Mouse (Mus musculus): Measurements from ENCODE around the gene Pramel7. TPM values are rescaled to one million over a fixed set of nuclear protein-coding genes. Genes with fewer than 3 reads are reported as not detected.
"Not testable (repeated sequence)": the region's sequence is repeated elsewhere in the genome, so short reads cannot be mapped to it uniquely, and the experiment has no call there.

Gene Pramel7
- total RNA-seq (2021), result not detected
- long read RNA-seq, experiment 1, result 0 reads
- long read RNA-seq, experiment 2, result 0 reads

- not testable (repeated sequence) for DNase-seq (ENCODE audit: low spot score in 2 of 2)
Observed at GRCm38 (mm10) chr2:87496993-87497392, at the start of gene Pramel7. TSS of gene Pramel7 (minus strand) at chr2:87497093.

DNA sequence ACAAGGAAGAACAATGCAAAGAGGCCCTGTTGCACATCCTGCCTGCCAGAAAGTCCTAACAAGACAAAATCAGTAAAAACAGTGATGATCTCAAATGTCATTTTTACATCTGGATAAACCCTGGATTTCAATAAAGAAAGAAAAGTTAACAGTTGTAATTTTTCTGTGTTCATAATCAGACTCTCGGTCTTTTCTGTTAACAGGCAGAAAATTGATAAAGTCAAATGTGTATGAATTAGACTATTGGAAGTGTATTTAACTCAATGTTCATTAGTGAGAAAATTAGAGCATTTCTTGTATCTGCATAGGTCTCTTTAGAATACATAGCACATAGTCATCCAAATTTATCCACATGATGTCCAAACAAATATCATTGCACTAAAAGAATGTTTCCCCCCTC is 48.5 kb upstream of the Pramel7 start, which contains the start of gene Olfr1128:
TSS of gene Olfr1128 (minus strand) at position 101 of the 400 bp plus-strand sequence.
- no peak for DNase-seq (ENCODE audit: low spot score in 2 of 2)

- no peak for DNase-seq (ENCODE audit: low spot score in 2 of 2)
Observed at GRCm38 (mm10) chr2:87534826-87535225, 37.9 kb upstream of the Pramel7 start.

DNA sequence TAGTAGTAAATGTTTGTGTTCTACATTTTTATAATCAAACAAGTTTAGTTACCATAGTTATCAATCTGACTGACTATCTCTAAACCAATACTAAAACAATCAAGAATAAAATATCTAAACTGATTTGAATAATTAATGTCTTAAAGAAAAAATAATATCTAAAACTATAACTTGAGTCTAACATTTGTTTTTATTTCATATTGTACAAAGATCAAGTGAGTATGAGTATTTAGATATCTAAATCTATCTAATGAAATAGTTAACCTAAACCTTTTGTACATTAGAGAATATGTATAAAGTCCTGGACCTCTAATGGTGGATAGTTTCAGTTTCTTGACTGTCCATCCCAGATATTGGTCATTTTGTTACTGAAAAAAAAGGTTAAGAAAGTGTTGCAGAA is 34.6 kb upstream of the Pramel7 start, which contains the start of gene Olfr153:
TSS of gene Olfr153 (plus strand) at position 301 of the 400 bp plus-strand sequence.
- no peak for DNase-seq (ENCODE audit: low spot score in 2 of 2)

DNA sequence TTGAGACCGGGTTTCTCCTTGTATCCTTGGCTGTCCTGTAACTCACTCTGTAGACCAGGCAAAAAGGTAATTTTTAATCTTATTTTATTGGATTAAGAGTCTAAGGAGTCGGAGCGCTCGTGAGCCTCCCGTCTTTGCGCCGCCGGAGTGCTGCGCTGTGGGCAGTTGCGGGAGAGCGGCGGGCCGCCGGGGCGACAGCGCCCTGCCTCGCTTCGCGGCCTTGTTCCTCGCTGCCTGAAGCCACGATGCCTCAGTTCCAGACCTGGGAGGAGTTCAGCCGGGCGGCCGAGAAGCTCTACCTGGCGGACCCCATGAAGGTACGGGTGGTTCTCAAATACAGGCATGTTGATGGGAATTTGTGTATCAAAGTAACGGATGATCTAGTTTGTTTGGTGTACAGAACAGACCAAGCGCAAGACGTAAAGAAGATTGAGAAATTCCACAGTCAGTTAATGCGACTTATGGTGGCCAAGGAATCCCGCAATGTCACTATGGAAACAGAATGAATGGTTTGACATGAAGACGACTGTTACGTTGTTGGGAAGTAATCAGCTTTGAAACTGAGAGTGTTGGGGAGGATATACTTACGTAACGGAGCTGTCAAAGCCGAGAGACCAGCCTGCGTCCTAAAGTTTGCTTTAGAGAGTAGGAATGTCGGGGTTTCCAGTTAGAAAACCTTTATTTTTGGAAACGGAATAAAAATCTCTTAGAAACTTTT is 29.2 kb upstream of the Pramel7 start:
- DNase-seq (ENCODE audit: low spot score in 2 of 2), result not testable (repeated sequence)

- DNase-seq (ENCODE audit: low spot score in 2 of 2), result no peak
Observed at GRCm38 (mm10) chr2:87520651-87521050, 23.8 kb upstream of the Pramel7 start.

DNA sequence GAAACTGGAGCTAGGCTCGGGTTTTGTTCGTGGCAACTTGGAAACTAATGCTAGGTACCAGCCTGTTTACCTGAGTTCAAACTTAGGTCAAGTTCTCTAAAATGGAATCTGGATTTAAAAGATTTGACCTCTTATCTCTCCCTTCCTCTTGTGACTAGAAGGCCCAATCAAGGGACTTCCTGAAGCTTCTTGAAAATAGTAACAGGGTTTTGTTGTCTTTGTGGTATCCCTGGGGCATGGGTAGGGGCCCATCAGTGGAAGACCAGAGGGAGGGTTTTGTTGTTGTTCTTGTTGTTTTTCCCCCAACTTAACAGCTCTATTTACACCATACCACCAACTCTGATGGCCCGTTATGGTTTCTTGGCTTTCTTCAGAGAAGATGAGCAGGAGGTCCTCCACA is 19.7 kb upstream of the Pramel7 start:
- no peak for DNase-seq (ENCODE audit: low spot score in 2 of 2)

- DNase-seq (ENCODE audit: low spot score in 2 of 2), result no peak
Observed at GRCm38 (mm10) chr2:87515457-87516060, 18.7 kb upstream of the Pramel7 start.

DNA sequence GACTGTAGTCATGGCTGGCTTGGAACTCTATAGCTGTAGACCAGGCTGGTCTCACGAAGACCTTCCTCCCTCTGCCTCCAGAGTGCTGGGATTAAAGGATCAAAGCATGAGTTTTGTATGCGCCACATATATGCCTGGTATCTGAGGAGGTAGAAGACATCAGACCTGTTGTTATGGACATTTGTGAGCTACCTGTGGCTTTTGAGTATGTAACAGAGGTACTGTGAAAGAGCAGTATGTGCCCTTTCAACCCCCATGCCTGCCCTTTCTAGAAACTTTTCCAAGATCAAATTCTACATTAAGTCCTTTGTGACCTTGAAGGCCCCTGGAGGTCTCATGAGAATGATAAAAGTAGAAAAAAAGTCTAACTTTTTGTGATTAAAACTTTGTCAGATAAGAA is 18.2 kb upstream of the Pramel7 start:
- no peak for DNase-seq (ENCODE audit: low spot score in 2 of 2)

- DNase-seq (ENCODE audit: low spot score in 2 of 2), result no peak
Observed at GRCm38 (mm10) chr2:87506265-87506664, 9.4 kb upstream of the Pramel7 start, which contains the start of gene Pramel6. TSS of gene Pramel6 (plus strand) at chr2:87506565.

- DNase-seq (ENCODE audit: low spot score in 2 of 2), result no peak
Observed at GRCm38 (mm10) chr2:87482276-87482675, 14.6 kb downstream of the Pramel7 start.

- no peak for DNase-seq (ENCODE audit: low spot score in 2 of 2)
Observed at GRCm38 (mm10) chr2:87481158-87481557, 15.7 kb downstream of the Pramel7 start.

- DNase-seq (ENCODE audit: low spot score in 2 of 2), result no peak
Observed at GRCm38 (mm10) chr2:87480207-87480606, 16.7 kb downstream of the Pramel7 start.

- DNase-seq (ENCODE audit: low spot score in 2 of 2), result no peak
Observed at GRCm38 (mm10) chr2:87461769-87462168, 35.1 kb downstream of the Pramel7 start.

GRCm38 (mm10) chr2:87453662-87454061 is 43.2 kb downstream of the Pramel7 start, which contains the start of gene Olfr1126:
TSS of gene Olfr1126 (plus strand) at chr2:87453962.
- DNase-seq (ENCODE audit: low spot score in 2 of 2), result no peak

Other genes starting within 250 kb of the Pramel7 start
- gene Olfr1115, start 249.1 kb downstream of the Pramel7 start, total RNA-seq (2021), result not detected
- gene Olfr1116, start 229.6 kb downstream of the Pramel7 start, total RNA-seq (2021), result not detected
- not detected for gene Olfr1118, start 189.5 kb downstream of the Pramel7 start, total RNA-seq (2021)
- gene Olfr1120, start 142.3 kb downstream of the Pramel7 start, total RNA-seq (2021), result not detected
- not detected for gene Olfr1121, start 127.2 kb downstream of the Pramel7 start, total RNA-seq (2021)
- gene Olfr1122, start 111.2 kb downstream of the Pramel7 start, total RNA-seq (2021), result under 1 TPM in 1 of 2 experiments, not detected in 1; 0.05 TPM
- gene Olfr1123, start 80.5 kb downstream of the Pramel7 start, total RNA-seq (2021), result not detected
- gene Olfr1124, start 66.8 kb downstream of the Pramel7 start, total RNA-seq (2021), result not detected
- not detected for gene Olfr1126, start 43.1 kb downstream of the Pramel7 start, total RNA-seq (2021)
- not detected for gene Pramel6, start 9.5 kb upstream of the Pramel7 start, total RNA-seq (2021)
- not detected for gene Olfr153, start 34.7 kb upstream of the Pramel7 start, total RNA-seq (2021)
- not detected for gene Olfr1128, start 48.4 kb upstream of the Pramel7 start, total RNA-seq (2021)
- not detected for gene Olfr1129, start 76.8 kb upstream of the Pramel7 start, total RNA-seq (2021)
- not detected for gene Olfr1130, start 109.1 kb upstream of the Pramel7 start, total RNA-seq (2021)
- not detected for gene Olfr1131, start 130.0 kb upstream of the Pramel7 start, total RNA-seq (2021)
- gene Olfr1132, start 140.4 kb upstream of the Pramel7 start, total RNA-seq (2021), result not detected
- not detected for gene Olfr1133, start 150.3 kb upstream of the Pramel7 start, total RNA-seq (2021)
- not detected for gene Olfr1134, start 161.4 kb upstream of the Pramel7 start, total RNA-seq (2021)
- not detected for gene Olfr1135, start 176.6 kb upstream of the Pramel7 start, total RNA-seq (2021)
- gene Olfr1136, start 196.9 kb upstream of the Pramel7 start, total RNA-seq (2021), result not detected
- gene Olfr1137, start 216.1 kb upstream of the Pramel7 start, total RNA-seq (2021), result not detected
- gene Olfr1138, start 242.9 kb upstream of the Pramel7 start, total RNA-seq (2021), result not detected
- gene Olfr1140, start 246.7 kb upstream of the Pramel7 start, total RNA-seq (2021), result not detected

All from gastrocnemius, postnatal 4 days (tissue).